Mouse (Mus musculus) liver, embryonic 11.5 days (tissue): ENCODE data around the gene Mrpl30. TPM values are rescaled to one million over a fixed set of nuclear protein-coding genes. Genes with fewer than 3 reads are reported as not detected.

ENCODE experiments used
- ATAC-seq: fragments of 200-750 bp; cut with Nextera tagmentation; replicated peaks from 2 replicates; pipeline ENCODE4 v1.8.0; 2017; ENCODE audit warnings: moderate number of reproducible peaks, mild to moderate bottlenecking, moderate TSS enrichment, moderate library complexity; ENCODE audit not compliant: low FRiP score
- DNase-seq: peaks from one replicate; pipeline ENCODE4 v3.0.0-alpha.2; 2017; ENCODE audit warnings: low spot score
- H3K27ac ChIP-seq: fragments of 300-500 bp; sonication (generic); 2 replicates; pipeline ENCODE4 v1.5.1; 2014; ENCODE audit warnings: mild to moderate bottlenecking, low read depth, low read length, control low read depth
- H3K27me3 ChIP-seq: fragments of 300-500 bp; sonication (generic); replicated peaks from 2 replicates; pipeline ENCODE4 v1.6.1; 2014; ENCODE audit warnings: low read length, mixed read lengths; ENCODE audit not compliant: control insufficient read depth, insufficient read depth
- H3K36me3 ChIP-seq: fragments of 300-500 bp; sonication (generic); 2 replicates; pipeline ENCODE4 v1.6.1; 2014; ENCODE audit warnings: mild to moderate bottlenecking, low read length, moderate library complexity, mixed read lengths; ENCODE audit not compliant: control insufficient read depth, insufficient read depth
- H3K4me1 ChIP-seq: fragments of 300-500 bp; sonication (generic); replicated peaks from 2 replicates; pipeline ENCODE4 v1.6.1; 2014; ENCODE audit warnings: low read length, mixed read lengths; ENCODE audit not compliant: control insufficient read depth, insufficient read depth
- H3K4me2 ChIP-seq: fragments of 300-500 bp; sonication (generic); 2 replicates; pipeline ENCODE4 v1.6.1; 2014; ENCODE audit warnings: mild to moderate bottlenecking, control low read depth, moderate library complexity
- H3K4me3 ChIP-seq: fragments of 300-500 bp; sonication (generic); 2 replicates; pipeline ENCODE4 v1.5.1; 2014; ENCODE audit warnings: low read depth, low read length, control low read depth
- H3K9ac ChIP-seq: fragments of 300-500 bp; sonication (generic); 2 replicates; pipeline ENCODE4 v1.6.1; 2014; ENCODE audit warnings: low read depth, low read length, control low read depth
- H3K9me3 ChIP-seq: fragments of 300-500 bp; sonication (generic); 2 replicates; pipeline ENCODE4 v1.6.1; 2016; ENCODE audit warnings: low read length, inconsistent platforms, mixed read lengths; ENCODE audit not compliant: control insufficient read depth
- WGBS: fragments of 180-500 bp; shearing (Covaris S2); extraction: QIAGEN DNeasy Blood & Tissue Kit; methylation state at CpG from one replicate; pipeline ENCODE4 v1.1.7; 2014; 5-methylcytosine and 5-hydroxymethylcytosine counted together
- polyA plus RNA-seq: library from polyadenylated mRNA; unstranded; fragments of >200 nt; fragmentation: Nextera tagmentation; extraction: Ambion mirVana; gene quantifications from 2 replicates; pipeline ENCODE4 v1.2.1, GENCODE M21; 2014

The Mrpl30 gene
- polyA plus RNA-seq, 1 experiment from 2014 or later = 300 TPM

DNA sequence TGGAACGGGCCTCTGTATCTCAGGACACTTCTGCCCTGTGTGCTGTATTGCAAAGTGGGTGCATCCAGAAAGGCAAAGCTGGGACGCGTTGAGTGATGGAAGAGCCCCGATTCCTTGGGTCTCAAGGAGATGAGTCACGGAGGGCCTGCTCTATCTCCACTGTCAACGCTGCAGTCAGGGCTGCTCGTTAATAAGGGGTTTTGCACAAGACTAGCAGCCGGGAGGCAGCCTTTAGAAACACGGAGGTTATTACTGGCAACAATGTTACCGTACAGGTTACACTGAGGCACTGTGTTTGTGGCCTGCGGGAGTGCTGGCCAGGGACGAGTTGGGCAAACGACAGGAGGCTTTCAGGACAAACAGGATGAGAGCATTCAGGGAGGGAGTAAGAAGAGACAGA lies 27.4 kb downstream of the Mrpl30 start:
- ATAC-seq (no peak), DNase-seq (no peak)
- Histone ChIP-seq H3K4me2 (no peak overlapping the region), H3K27me3 (no peaks in the 10 kb centered on the region), H3K27ac (no peak overlapping the region), H3K36me3 (no peaks in the 10 kb centered on the region), H3K9ac (no peak overlapping the region), H3K4me1 (no peaks in the 10 kb centered on the region), H3K4me3 (no peak overlapping the region), H3K9me3 (no peaks in the 10 kb centered on the region)
- 56% methylated on average over 13 of the region's 13 CpGs for WGBS

DNA sequence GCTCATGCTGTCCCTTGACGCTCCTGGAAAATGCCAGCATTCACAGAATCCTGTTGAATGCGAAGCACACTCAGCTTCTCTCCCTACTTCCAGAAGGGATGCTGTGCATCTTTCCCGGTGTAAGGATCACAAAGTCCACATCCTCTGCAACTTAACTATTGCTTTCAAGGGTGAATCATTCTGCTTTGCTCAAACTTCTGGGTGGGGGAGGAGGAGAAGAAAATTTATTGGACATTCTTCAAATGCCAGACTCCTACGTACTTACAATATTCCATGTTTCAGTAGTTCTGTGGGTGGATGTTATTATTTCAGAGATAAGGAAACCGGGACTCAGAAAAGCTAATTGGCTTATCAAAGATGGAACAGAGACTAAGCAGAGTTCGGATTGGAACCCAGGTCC lies 27.8 kb downstream of the Mrpl30 start:
- Histone ChIP-seq H3K36me3 (no peaks in the 10 kb centered on the region), H3K4me2 (no peak overlapping the region), H3K9ac (no peak overlapping the region), H3K27me3 (no peaks in the 10 kb centered on the region), H3K9me3 (no peaks in the 10 kb centered on the region), H3K4me1 (no peaks in the 10 kb centered on the region), H3K27ac (no peak overlapping the region), H3K4me3 (no peak overlapping the region)
- no peak for DNase-seq
- no peak for ATAC-seq
- WGBS = 58% methylated on average over 6 of the region's 6 CpGs

DNA sequence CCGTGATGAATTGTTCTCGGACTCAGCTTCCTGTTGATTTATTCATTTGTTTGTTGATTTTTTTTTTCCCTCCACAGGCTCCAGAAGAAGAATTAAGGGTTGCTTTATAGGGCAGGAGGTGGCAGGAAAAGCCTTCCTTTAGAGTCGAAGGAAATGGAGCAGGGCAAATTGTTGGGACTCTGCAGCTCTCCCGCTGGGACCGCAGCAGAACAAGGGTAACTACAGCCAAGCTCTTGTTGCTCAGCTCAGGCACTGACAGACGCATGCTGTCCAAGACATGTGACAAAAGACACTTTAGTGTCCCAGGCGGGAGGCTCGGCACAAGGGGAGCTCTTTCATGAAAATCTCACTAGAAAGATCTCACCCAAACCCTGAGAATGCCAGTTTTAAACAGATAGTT lies 32.3 kb downstream of the Mrpl30 start:
- H3K4me3 ChIP-seq = no peak overlapping the region
- no peak overlapping the region for H3K4me2 ChIP-seq
- no peaks in the 10 kb centered on the region for H3K9me3 ChIP-seq
- no peaks in the 10 kb centered on the region for H3K27me3 ChIP-seq
- H3K36me3 ChIP-seq = no peaks in the 10 kb centered on the region
- no peak overlapping the region for H3K27ac ChIP-seq
- DNase-seq (no peak), ATAC-seq (no peak)
- no peak overlapping the region for H3K9ac ChIP-seq
- no peaks in the 10 kb centered on the region for H3K4me1 ChIP-seq
- WGBS = 69% methylated on average over 8 of the region's 8 CpGs

DNA sequence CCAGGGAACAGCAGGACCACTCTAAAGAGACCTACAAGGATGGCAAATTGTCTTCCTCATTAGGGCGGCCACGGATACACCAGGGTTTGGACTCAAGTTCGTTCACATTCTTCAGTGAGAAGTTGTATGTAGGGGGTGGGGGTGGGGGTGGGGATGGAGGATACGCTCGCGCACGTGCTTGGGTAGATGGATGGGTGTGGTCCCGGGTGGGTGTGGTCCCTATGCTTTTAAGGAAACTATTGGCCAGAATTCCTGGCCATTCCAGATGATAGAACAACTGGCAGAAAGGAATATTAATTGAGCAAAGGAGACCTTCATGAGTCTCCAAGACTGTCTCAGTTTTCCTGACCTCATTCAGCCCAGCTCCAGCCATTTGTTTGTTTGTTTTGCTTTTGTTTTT lies 35.7 kb downstream of the Mrpl30 start:
- H3K4me3 ChIP-seq = no peak overlapping the region
- H3K9ac ChIP-seq = no peak overlapping the region
- no peaks in the 10 kb centered on the region for H3K36me3 ChIP-seq
- H3K4me2 ChIP-seq = no peak overlapping the region
- no peaks in the 10 kb centered on the region for H3K4me1 ChIP-seq
- no peak for DNase-seq
- H3K27ac ChIP-seq = no peak overlapping the region
- H3K27me3 ChIP-seq = no peaks in the 10 kb centered on the region
- H3K9me3 ChIP-seq = no peaks in the 10 kb centered on the region
- 58% methylated on average over 8 of the region's 8 CpGs for WGBS
- ATAC-seq = no peak

DNA sequence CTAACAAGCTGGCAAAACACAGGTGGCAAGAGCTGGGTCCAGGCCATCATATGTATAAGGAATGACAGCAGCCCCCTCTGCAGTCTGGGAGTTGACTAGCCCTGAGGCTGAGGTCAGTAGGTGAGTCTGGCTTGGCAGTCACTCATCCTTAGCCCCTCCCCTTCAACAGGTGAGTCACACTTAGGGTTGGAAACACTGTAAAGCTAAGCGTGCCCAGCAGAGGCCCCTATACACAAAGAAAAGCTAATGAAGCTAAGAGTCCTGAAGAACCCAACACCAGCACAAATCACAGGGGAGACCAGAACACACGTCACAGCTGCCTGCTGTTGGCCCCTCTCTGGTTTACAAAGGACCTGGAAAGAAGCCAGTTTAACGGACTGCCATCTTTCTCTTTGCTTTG lies 41.5 kb downstream of the Mrpl30 start:
- H3K27ac ChIP-seq = no peak overlapping the region
- WGBS = 36% methylated on average over 3 of the region's 3 CpGs
- no peaks in the 10 kb centered on the region for H3K27me3 ChIP-seq
- ATAC-seq (no peak), DNase-seq (no peak)
- H3K9me3 ChIP-seq = no peaks in the 10 kb centered on the region
- H3K4me3 ChIP-seq = no peak overlapping the region
- no peak overlapping the region for H3K9ac ChIP-seq
- H3K36me3 ChIP-seq = no peaks in the 10 kb centered on the region
- H3K4me2 ChIP-seq = no peak overlapping the region
- H3K4me1 ChIP-seq = no peaks in the 10 kb centered on the region

Other genes with a start within 250 kb of the Mrpl30 start
- gene 2010300C02Rik, start 170.4 kb upstream of the Mrpl30 start, polyA plus RNA-seq = 0.58 and 0.69 TPM in 2 replicates
- gene Tsga10, start 24.0 kb upstream of the Mrpl30 start, polyA plus RNA-seq = 2.9 and 3.3 TPM in 2 replicates
- 9.6 and 11.3 TPM in 2 replicates for gene Lipt1, start 18.7 kb upstream of the Mrpl30 start, polyA plus RNA-seq
- gene Mitd1, start 66 bp upstream of the Mrpl30 start, polyA plus RNA-seq = 36.3 and 37.7 TPM in 2 replicates
- gene Lyg2, start 26.0 kb downstream of the Mrpl30 start, polyA plus RNA-seq = not detected in 2 replicates
- not detected in 2 replicates for gene Lyg1, start 67.3 kb downstream of the Mrpl30 start, polyA plus RNA-seq
- gene Txndc9, start 107.4 kb downstream of the Mrpl30 start, polyA plus RNA-seq = 105 and 110 TPM in 2 replicates
- 35.0 and 40.1 TPM in 2 replicates for gene Eif5b, start 107.5 kb downstream of the Mrpl30 start, polyA plus RNA-seq
- 31.2 and 32.2 TPM in 2 replicates for gene Rev1, start 239.3 kb downstream of the Mrpl30 start, polyA plus RNA-seq